Mouse (Mus musculus) embryonic facial prominence, embryonic 15.5 days (tissue): Measurements from ENCODE around the gene Lifr. TPM values are rescaled to one million over a fixed set of nuclear protein-coding genes. Genes with fewer than 3 reads are reported as not detected.
A peak's percentile ranks its signal among the peaks of the same experiment; 100 is the strongest.

Experiments
- ATAC-seq: fragments of 200-750 bp; cut with Nextera tagmentation; 2 replicates; pipeline ENCODE4 v1.8.0; 2017; ENCODE audit warnings: low read depth, moderate TSS enrichment; ENCODE audit not compliant: insufficient number of reproducible peaks, low FRiP score, low TSS enrichment
- H3K27ac ChIP-seq: fragments of 300-500 bp; sonication (generic); replicated peaks from 2 replicates; pipeline ENCODE4 v1.5.1; 2015; ENCODE audit warnings: mild to moderate bottlenecking, inconsistent platforms
- H3K27me3 ChIP-seq: fragments of 300-500 bp; sonication (generic); 2 replicates; pipeline ENCODE4 v1.6.1; 2015; ENCODE audit warnings: inconsistent platforms
- H3K36me3 ChIP-seq: fragments of 300-500 bp; sonication (generic); 2 replicates; pipeline ENCODE4 v1.6.1; 2015; ENCODE audit warnings: mild to moderate bottlenecking, inconsistent platforms
- H3K4me1 ChIP-seq: fragments of 300-500 bp; sonication (generic); 2 replicates; pipeline ENCODE4 v1.6.1; 2015; ENCODE audit warnings: inconsistent platforms
- H3K4me2 ChIP-seq: fragments of 300-500 bp; sonication (generic); replicated peaks from 2 replicates; pipeline ENCODE4 v1.6.1; 2015; ENCODE audit warnings: mild to moderate bottlenecking, inconsistent platforms
- H3K4me3 ChIP-seq: fragments of 300-500 bp; sonication (generic); replicated peaks from 2 replicates; pipeline ENCODE4 v1.5.1; 2015; ENCODE audit warnings: mild to moderate bottlenecking, inconsistent platforms
- H3K9ac ChIP-seq: fragments of 300-500 bp; sonication (generic); 2 replicates; pipeline ENCODE4 v1.6.1; 2015; ENCODE audit warnings: inconsistent platforms
- H3K9me3 ChIP-seq: fragments of 300-500 bp; sonication (generic); replicated peaks from 2 replicates; pipeline ENCODE4 v1.6.1; 2016; ENCODE audit warnings: inconsistent platforms
- WGBS: fragments of 180-500 bp; shearing (Covaris S2); methylation state at CpG from one replicate; pipeline ENCODE4 v1.1.7; 2015; 5-methylcytosine and 5-hydroxymethylcytosine counted together
- polyA plus RNA-seq: library from polyadenylated mRNA; unstranded; fragments of >200 nt; fragmentation: Nextera tagmentation; extraction: Ambion mirVana; gene quantifications from 2 replicates; pipeline ENCODE4 v1.2.1, GENCODE M21; 2015

Lifr gene
- polyA plus RNA-seq, 1 experiment from 2014 or later: 27.7 TPM

DNA sequence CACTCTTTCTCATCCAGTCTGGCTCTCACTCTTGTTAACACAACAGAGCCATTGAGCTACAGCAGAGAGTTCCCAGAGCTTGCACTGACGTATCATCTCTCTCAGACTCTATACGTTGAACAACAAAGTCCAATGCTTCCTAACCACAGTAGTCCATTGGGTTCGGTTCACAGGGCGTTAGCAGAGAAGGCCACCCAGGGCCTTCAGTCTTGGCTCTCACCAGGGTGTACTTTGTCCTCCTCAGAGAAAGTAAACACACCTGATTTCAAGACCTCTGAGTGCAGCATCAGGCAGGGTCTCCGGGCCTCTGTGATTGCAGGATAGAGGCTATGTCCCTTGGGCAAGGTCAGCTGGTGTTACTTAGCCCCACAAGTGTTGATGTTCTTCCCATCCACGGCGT lies 116.9 kb downstream of the Lifr start:
- ATAC-seq: no peak
- Histone ChIP-seq H3K9ac (no peak overlapping the region), H3K36me3 (no peaks in the 10 kb centered on the region), H3K27ac (no peak overlapping the region), H3K4me1 (peaks cover 37% of the 10 kb centered on the region), H3K4me3 (no peak overlapping the region), H3K27me3 (no peaks in the 10 kb centered on the region), H3K9me3 (no peaks in the 10 kb centered on the region), H3K4me2 (no peak overlapping the region)
- 80% methylated on average over 7 of the region's 7 CpGs for WGBS

- Histone ChIP-seq H3K36me3 (no peaks in the 10 kb centered on the region), H3K4me1 (peaks cover 32% of the 10 kb centered on the region), H3K9me3 (no peaks in the 10 kb centered on the region), H3K27ac (no peak overlapping the region), H3K4me2 (no peak overlapping the region), H3K27me3 (no peaks in the 10 kb centered on the region), H3K9ac (no peak overlapping the region), H3K4me3 (no peak overlapping the region)
- 85% methylated on average over 9 of the region's 9 CpGs for WGBS
- no peak for ATAC-seq
These were observed 117.8 kb downstream of the Lifr start for GRCm38 (mm10) chr15:7208180-7208579.

GRCm38 (mm10) chr15:7213683-7214082 lies 123.3 kb downstream of the Lifr start:
- 29% methylated on average over 1 of the region's 1 CpGs for WGBS
- no peak overlapping the region for H3K27ac ChIP-seq

GRCm38 (mm10) chr15:7215845-7216244 lies 125.4 kb downstream of the Lifr start:
- H3K9ac ChIP-seq: no peak overlapping the region
- no peaks in the 10 kb centered on the region for H3K36me3 ChIP-seq
- H3K4me2 ChIP-seq: no peak overlapping the region
- H3K9me3 ChIP-seq: no peaks in the 10 kb centered on the region
- peaks cover 13% of the 10 kb centered on the region; the same call in 1 of the 2 replicates for H3K4me1 ChIP-seq
- 93% methylated on average over 3 of the region's 3 CpGs for WGBS
- H3K27ac ChIP-seq: no peak overlapping the region
- H3K4me3 ChIP-seq: no peak overlapping the region
- no peaks in the 10 kb centered on the region for H3K27me3 ChIP-seq
- ATAC-seq: no peak

More at GRCm38 (mm10) chr15:7213683-7214082, 123.3 kb downstream of the Lifr start:
- peak; percentile 69; the same call in 1 of the 2 replicates for ATAC-seq
- Histone ChIP-seq H3K9ac (no peak overlapping the region), H3K27me3 (no peaks in the 10 kb centered on the region), H3K9me3 (no peaks in the 10 kb centered on the region), H3K4me2 (no peak overlapping the region), H3K4me1 (peaks cover 13% of the 10 kb centered on the region; the same call in 1 of the 2 replicates), H3K4me3 (no peak overlapping the region), H3K36me3 (no peaks in the 10 kb centered on the region)

DNA sequence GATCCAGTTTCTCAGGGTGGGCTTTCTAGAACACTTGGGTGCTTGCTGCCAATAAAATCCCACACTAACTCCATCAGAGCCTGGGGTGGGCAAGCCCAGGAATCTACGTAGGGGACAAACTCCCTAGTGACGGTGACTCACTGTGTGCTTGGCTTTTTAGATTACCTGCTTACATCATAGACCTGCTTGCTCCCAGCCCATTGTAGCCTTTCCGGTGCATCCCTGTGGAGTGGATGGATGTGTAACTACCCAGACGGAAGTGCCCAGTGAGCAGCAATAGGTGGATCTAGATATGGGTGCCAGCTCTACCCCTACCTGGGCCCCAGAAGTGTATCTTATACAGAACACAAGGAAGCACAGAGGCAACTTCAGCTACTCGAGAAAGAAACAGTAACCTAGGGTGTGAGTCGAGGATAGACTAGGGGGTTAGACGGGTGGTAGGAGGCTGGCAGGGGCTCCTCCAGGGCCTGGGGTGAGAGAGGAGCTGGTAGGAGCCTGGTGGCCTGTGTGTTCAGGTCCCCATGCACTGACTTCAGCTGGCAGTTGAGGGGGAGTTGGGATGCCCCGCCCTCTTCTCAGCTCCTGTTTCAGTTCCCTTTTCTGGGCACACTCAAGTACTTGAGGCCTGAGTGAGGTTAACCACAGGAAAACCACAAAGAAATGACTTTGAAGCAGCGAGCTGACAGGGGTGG lies 126.3 kb downstream of the Lifr start:
- Histone ChIP-seq H3K9me3 (no peaks in the 10 kb centered on the region), H3K4me3 (no peak overlapping the region), H3K9ac (no peak overlapping the region), H3K27me3 (no peaks in the 10 kb centered on the region), H3K36me3 (no peaks in the 10 kb centered on the region), H3K4me2 (no peak overlapping the region), H3K27ac (no peak overlapping the region), H3K4me1 (peaks cover 13% of the 10 kb centered on the region; the same call in 1 of the 2 replicates)
- 68% methylated on average over 9 of the region's 9 CpGs for WGBS
- ATAC-seq: 0 out of 2 replicates have a peak, but pooled peaks have one; percentile 34

DNA sequence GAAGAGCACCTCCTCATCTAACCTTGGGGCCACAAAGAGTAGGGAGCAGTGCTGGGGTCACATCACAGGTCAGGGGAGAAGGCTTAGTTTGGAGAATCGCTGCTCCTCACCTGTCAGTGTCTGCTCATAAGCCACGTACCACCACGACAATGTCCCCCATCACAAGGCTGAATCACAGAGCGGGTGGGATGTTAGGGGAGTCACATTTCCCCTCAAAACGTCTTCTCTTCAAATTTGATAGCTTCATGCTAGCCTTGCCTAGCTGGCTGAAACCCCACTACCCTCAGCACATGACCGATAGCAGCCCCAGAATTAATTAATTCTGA lies 126.8 kb downstream of the Lifr start:
- Histone ChIP-seq H3K9ac (no peak overlapping the region), H3K4me3 (no peak overlapping the region), H3K4me2 (no peak overlapping the region), H3K9me3 (no peaks in the 10 kb centered on the region), H3K36me3 (no peaks in the 10 kb centered on the region), H3K4me1 (peaks cover 17% of the 10 kb centered on the region), H3K27me3 (no peaks in the 10 kb centered on the region), H3K27ac (no peak overlapping the region)
- 63% methylated on average over 6 of the region's 6 CpGs for WGBS
- no peak for ATAC-seq

- Histone ChIP-seq H3K4me1 (peaks cover 15% of the 10 kb centered on the region), H3K27me3 (no peaks in the 10 kb centered on the region), H3K27ac (no peak overlapping the region), H3K4me2 (0 out of 2 replicates have a peak overlapping the region, but pooled peaks have one; percentile 3), H3K9ac (no peak overlapping the region), H3K36me3 (no peaks in the 10 kb centered on the region), H3K9me3 (no peaks in the 10 kb centered on the region), H3K4me3 (no peak overlapping the region)
- WGBS: 27% methylated on average over 11 of the region's 11 CpGs
- ATAC-seq: no peak; the same call in 1 of the 2 replicates
These were observed 132.4 kb downstream of the Lifr start for GRCm38 (mm10) chr15:7222809-7223208.

- Histone ChIP-seq H3K36me3 (no peaks in the 10 kb centered on the region), H3K9me3 (no peaks in the 10 kb centered on the region), H3K4me3 (no peak overlapping the region), H3K27me3 (no peaks in the 10 kb centered on the region), H3K9ac (no peak overlapping the region), H3K27ac (no peak overlapping the region), H3K4me2 (no peak overlapping the region), H3K4me1 (peaks cover 15% of the 10 kb centered on the region)
- no peak for ATAC-seq
- WGBS: 73% methylated on average over 12 of the region's 12 CpGs
These were observed 133.8 kb downstream of the Lifr start for GRCm38 (mm10) chr15:7224151-7224775.

GRCm38 (mm10) chr15:7226225-7226624 lies 135.8 kb downstream of the Lifr start:
- H3K27me3 ChIP-seq: no peaks in the 10 kb centered on the region
- no peaks in the 10 kb centered on the region for H3K9me3 ChIP-seq
- peak; percentile 76 for ATAC-seq
- no peaks in the 10 kb centered on the region for H3K36me3 ChIP-seq
- no peak overlapping the region for H3K27ac ChIP-seq
- H3K9ac ChIP-seq: no peak overlapping the region
- H3K4me3 ChIP-seq: no peak overlapping the region
- H3K4me1 ChIP-seq: peaks cover 15% of the 10 kb centered on the region
- 2% methylated on average over 5 of the region's 5 CpGs for WGBS
- H3K4me2 ChIP-seq: no peak overlapping the region

GRCm38 (mm10) chr15:7233393-7234090 lies 143.1 kb downstream of the Lifr start:
- H3K4me2 ChIP-seq: no peak overlapping the region
- WGBS: 75% methylated on average over 13 of the region's 13 CpGs
- H3K4me1 ChIP-seq: no peaks in the 10 kb centered on the region
- ATAC-seq: no peak
- H3K9me3 ChIP-seq: no peaks in the 10 kb centered on the region
- H3K4me3 ChIP-seq: no peak overlapping the region
- no peaks in the 10 kb centered on the region for H3K27me3 ChIP-seq
- no peak overlapping the region for H3K27ac ChIP-seq
- peaks cover 2% of the 10 kb centered on the region; the same call in 1 of the 2 replicates for H3K36me3 ChIP-seq
- H3K9ac ChIP-seq: no peak overlapping the region

DNA sequence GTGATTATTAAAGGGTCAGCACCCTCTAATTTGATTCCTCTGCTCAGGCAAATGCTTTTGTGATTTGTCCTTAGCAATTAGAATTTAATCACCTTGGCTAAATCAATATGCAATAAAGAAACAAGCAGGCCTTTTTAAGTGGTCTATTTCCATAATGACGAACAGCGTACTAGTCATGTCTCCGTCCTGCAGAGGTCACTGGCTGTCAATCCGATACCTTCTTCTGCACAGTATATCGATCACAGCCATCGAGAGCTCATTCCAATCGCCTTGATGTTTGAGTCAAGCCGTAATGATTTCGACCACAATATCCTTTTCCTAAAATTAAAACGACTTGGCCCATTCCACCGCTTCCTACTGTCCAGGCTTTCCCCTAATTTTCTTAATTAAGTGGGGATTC lies 149.5 kb downstream of the Lifr start:
- WGBS: 85% methylated on average over 11 of the region's 11 CpGs
- H3K27ac ChIP-seq: no peak overlapping the region
- no peaks in the 10 kb centered on the region for H3K4me1 ChIP-seq
- no peak for ATAC-seq
- no peak overlapping the region for H3K4me3 ChIP-seq
- H3K4me2 ChIP-seq: no peak overlapping the region
- peaks cover 2% of the 10 kb centered on the region; the same call in 1 of the 2 replicates for H3K36me3 ChIP-seq
- no peak overlapping the region for H3K9ac ChIP-seq
- no peaks in the 10 kb centered on the region for H3K9me3 ChIP-seq
- no peaks in the 10 kb centered on the region for H3K27me3 ChIP-seq
